Mouse (Mus musculus): ENCODE data around the gene Ppm1h.

The Ppm1h gene

GRCm38 (mm10) chr10:122979356-122979755 lies 300.8 kb downstream of the Ppm1h start:
- no peak for DNase-seq (ENCODE audit: low spot score)

DNA sequence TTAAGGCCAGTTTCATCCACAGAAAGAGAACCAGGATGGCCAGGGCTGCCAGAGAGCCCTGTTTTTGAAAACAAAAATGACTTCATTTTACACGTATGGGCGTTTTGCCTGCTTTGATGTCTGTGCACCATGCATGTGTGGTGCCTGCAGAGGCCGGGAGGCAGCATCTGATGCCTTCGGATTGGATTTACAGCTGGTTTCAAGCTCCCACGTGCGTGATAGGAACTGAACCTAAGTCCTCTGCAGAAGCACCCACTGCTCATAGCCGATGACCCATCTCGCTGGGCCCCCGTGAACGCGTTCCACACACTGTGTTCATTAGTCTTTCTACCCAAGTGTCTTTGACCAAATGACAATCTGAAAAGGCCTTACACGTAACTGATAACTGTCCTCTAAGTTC lies 301.6 kb downstream of the Ppm1h start:
- no peak for DNase-seq (ENCODE audit: low spot score)

DNA sequence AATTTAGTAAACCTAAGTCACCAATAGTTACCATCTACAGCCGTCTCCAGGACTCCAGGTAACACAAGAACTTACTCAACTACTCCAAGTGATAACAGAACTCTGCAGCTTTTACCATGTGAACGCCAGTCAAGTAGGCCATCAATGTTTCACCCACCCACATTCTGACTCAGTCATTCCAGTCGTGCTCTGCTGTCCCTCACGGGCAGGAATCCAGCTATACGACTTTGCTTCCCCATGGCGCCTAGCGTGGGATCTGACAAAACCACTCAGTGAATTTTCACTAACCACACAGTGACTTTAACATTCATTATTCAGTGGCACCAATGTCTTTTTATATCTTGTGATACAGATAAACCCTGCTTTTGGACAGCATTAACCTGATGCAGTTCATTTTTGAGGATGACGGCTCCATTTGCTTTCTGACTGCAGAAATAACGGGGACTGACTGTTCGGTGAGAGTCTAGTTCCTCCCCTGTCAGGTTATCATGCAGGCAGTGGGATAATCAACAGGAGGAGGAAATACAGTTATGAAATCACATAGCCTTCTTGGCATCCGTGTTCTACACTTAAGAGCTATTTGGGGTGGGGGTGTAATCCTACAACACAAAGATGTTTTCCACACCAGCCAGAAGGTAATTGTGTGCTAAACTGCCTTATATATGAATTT lies 304.5 kb downstream of the Ppm1h start:
- no peak for DNase-seq (ENCODE audit: low spot score)

- DNase-seq (ENCODE audit: low spot score), result no peak
Measured at GRCm38 (mm10) chr10:122983579-122984530, 305.3 kb downstream of the Ppm1h start.

DNA sequence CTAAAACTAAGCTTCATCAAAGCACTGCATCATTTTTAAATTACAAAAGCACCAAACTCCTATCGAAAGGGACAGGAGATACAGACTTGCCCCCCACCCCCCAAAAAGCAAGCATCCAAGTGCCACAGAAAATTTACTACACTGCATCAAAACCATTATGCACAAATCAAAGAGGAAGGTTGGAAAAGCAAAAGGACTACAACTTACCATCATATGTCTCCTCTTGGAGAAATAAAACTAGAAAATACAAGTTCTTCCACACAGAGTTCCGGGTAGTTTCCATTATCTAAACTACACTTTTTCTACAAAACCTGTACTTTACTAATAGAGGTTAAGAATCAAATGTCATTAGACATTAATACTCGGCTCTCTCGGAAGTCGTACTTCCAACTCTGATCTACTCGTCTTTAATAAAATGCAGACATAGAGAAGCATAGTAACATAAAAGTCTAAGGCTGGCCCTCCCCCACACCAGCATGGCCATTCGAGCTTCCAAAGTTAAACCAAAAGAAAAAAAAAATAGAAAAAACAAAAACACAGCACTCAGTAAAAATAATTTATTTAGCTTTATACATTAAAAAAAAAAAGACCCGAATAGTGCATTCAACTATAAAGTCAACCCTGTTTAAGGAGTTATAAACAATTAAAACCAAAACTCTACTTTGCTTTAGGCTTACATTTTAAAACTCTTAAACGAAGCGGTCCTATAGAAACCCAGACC lies 306.1 kb downstream of the Ppm1h start:
- DNase-seq (ENCODE audit: low spot score), result no peak

DNA sequence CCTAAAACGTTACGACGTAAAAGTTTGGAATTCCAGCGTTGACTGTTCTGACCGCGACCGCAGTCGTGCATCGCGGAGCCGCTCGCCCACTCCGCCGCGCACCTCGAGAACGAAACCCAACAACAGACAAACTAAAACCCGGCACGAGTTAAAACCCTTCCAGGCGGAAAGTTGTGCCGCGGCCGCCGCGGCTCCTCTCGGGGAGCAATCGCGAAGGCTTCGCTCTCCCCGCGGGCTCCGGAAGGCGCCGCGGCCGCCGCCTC lies 306.6 kb downstream of the Ppm1h start:
- DNase-seq (ENCODE audit: low spot score), result no peak

GRCm38 (mm10) chr10:122985515-122986319 lies 307.2 kb downstream of the Ppm1h start:
- peak; percentile 75 for DNase-seq (ENCODE audit: low spot score)

DNA sequence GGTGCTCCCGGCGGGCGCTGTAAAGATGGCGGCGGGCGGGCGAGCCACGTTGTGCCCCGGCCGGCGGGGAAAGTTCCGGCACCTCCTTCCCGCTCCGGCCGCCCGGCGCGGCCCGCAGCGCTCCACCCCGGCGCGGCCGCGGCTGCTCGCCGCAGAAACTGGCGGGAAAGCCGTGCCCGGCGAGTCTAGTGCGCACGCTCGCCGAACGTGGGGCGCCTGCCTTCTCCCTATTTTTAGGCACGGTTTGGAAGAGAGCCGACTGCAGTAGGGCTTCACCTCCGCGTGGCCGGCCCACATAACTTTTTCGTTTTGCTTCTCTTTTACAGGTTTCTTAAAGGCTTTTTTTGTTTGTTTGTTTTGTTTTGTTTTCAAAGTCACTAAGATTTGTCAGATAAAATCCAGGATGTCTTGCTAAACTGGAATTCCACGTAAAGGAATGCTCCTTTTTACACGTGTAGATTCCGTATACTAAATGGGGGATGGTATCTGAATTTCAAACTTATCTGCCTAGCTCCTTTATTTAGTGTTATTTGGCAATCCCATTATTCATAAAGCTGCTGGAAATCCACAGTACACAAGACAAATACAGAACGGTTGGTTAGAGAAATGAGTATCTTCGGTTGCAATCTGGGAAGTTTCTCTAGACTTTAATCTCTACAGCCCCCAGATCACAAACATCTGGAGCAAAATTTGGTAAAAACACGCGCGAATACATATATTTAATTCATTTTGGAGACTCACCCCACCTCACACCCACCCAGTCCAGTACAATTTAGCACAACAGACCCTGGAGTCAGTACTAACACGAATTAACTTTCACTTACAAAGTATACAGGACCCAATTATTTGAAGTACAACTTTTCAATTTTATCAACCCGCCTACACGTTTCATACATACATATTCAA lies 308.0 kb downstream of the Ppm1h start:
- DNase-seq (ENCODE audit: low spot score), result peak; percentile 53

GRCm38 (mm10) chr10:122987671-122988128 lies 309.1 kb downstream of the Ppm1h start:
- peak; percentile 63 for DNase-seq (ENCODE audit: low spot score)

DNA sequence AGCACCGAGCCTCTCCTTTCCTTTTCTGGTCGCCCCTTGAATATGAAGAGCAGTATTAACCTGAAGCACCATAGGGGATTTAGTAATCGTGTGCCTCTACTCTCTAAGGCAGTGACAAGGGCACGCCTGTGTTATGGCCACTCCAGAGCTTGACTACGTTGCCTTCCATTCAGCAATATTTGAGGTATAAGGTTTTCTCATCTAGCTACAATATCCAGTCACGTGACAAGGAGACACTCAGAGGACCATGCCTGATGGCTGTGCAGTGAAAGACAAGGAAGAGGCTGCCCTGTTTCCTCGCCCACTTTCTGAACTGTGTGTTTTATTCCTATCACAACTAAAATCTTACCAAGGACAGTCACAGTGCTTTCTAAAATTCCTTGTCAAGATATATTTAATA lies 309.8 kb downstream of the Ppm1h start:
- no peak for DNase-seq (ENCODE audit: low spot score)

DNA sequence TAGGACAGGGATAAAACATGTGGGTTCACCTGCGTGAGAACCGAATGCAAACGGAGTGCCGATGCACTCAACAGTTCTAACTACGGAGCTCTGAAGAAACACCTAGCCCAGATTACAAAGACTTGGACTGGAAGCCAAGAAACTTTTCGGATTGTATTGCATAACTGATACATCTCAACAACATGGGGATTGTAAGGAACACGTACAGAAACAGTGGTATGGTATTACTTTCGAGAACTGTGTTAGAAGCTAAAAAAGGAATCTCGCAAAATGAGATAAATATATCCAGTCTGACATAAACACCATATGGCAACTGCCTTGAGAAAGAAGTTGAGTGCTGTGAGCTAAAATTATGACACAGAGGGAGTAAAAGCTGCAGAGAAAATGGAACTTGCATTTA lies 311.4 kb downstream of the Ppm1h start:
- DNase-seq (ENCODE audit: low spot score), result no peak

DNA sequence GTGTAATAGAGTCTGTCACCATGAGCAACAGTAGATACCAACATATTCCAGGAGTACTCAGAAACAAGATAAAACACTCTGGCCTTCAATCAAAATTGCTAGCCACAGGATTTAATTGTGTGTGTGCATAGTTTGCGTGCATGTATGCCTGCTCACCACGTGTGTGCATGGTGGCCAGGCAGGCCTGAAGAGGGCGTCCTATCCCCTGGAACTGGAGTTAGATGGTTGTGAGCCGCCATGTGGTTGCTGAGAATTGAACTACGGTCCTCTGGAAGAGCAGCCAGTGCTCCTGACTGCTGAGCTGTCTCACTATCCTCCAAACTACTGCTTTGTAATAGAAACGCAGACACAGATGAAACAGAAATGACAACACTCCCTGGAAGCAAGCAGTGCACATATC lies 312.0 kb downstream of the Ppm1h start:
- DNase-seq (ENCODE audit: low spot score), result no peak

DNA sequence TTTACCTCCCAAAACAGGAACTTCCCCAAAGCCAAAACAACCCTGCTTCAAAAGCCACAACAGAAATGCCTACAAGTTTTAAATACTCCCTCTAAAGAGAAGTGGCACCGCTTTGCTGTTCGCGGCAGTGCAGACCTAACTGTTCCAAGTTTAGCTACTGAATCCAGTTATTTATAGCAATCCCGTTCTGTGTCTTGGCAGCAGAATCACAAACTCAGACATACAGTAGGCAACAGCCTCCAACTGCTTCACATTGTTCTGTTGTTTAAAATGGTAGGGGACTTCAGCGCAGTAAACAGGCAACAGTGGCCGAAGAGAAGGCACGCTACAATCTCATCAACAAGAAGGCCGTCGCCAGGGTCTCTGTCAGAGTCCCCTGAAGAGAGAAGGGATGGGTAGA lies 312.5 kb downstream of the Ppm1h start:
- DNase-seq (ENCODE audit: low spot score), result no peak

GRCm38 (mm10) chr10:122991648-122992047 lies 313.1 kb downstream of the Ppm1h start:
- DNase-seq (ENCODE audit: low spot score), result no peak

DNA sequence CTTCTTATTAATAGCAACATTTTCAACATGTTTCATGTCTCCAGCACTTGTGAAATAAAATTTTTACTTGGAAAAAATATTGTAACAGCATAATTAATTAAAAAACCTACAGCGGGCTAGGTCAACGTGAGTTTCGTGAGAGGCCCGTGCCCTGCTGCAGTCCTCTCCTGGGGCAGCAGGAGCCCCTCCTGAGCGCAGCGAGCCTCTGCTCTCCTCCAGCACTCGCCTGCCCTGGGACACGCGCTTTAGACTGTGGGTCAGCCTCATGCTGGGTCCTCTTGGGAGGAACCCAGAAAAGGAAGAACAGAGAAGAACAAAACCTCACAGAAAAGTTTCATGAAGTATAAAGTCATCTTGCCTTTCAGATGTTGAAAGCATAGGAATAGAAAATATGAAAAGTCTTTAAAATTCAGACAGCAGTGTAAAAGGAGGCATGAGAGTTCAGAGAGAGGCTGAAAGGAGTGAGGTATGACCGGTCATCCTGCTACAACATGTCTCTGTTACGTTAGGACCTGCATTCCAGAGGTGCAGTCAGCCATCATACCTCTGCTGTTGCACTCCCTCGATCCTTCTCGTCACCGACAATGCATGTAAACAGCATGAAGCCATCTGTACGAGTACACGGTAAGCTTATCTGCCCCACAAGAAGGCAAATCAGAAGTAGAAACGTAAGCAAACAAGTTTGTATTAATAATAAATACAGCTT lies 316.0 kb downstream of the Ppm1h start:
- DNase-seq (ENCODE audit: low spot score), result no peak
